Mouse (Mus musculus) adrenal gland, adult 2 months (tissue): ENCODE data around the gene Matk. TPM values are rescaled to one million over a fixed set of nuclear protein-coding genes. Genes with fewer than 3 reads are reported as not detected.

Source experiments
- DNase-seq: peaks from one replicate; pipeline ENCODE4 v3.0.0; 2021
- polyA plus RNA-seq: library from polyadenylated mRNA; depleted of rRNA; stranded (reverse); fragments of >200 nt; gene quantifications from 2 replicates; pipeline ENCODE4 v1.2.3, GENCODE M21; 2012
- total RNA-seq, 2 experiments: library from RNA; stranded (reverse); gene quantifications; 2 replicates each; pipeline ENCODE4 v1.2.3; 2021

Matk gene
- total and polyA plus RNA-seq, 3 experiments = 0.69 to 1.0 (median 0.73) TPM

- DNase-seq = no peak
Measured at GRCm38 (mm10) chr10:81286586-81286985, 33.9 kb downstream of the Matk start.

- DNase-seq = no peak
Measured at GRCm38 (mm10) chr10:81287513-81288157, 34.9 kb downstream of the Matk start.

- DNase-seq = no peak
Measured at GRCm38 (mm10) chr10:81288601-81289000, 35.9 kb downstream of the Matk start.

- peak; percentile 62 for DNase-seq
Measured at GRCm38 (mm10) chr10:81289278-81289677, 36.5 kb downstream of the Matk start.

GRCm38 (mm10) chr10:81289811-81290210 lies 37.1 kb downstream of the Matk start:
- no peak for DNase-seq

GRCm38 (mm10) chr10:81290698-81291460 lies 38.1 kb downstream of the Matk start:
- DNase-seq = no peak

- no peak for DNase-seq
Measured at GRCm38 (mm10) chr10:81291511-81292104, 38.9 kb downstream of the Matk start, which contains the start of gene Tjp3. Gene Tjp3 (minus strand): TSS chr10:81291581.

GRCm38 (mm10) chr10:81292554-81293333 lies 40.0 kb downstream of the Matk start, which contains the start of gene Pip5k1c:
Gene Pip5k1c (plus strand): TSS chr10:81292963.
- peak; percentile 100 for DNase-seq

- no peak for DNase-seq
Measured at GRCm38 (mm10) chr10:81293334-81294030, 40.7 kb downstream of the Matk start.

- no peak for DNase-seq
Measured at GRCm38 (mm10) chr10:81294442-81294841, 41.7 kb downstream of the Matk start.

GRCm38 (mm10) chr10:81295185-81295584 lies 42.5 kb downstream of the Matk start:
- no peak for DNase-seq

- no peak for DNase-seq
Measured at GRCm38 (mm10) chr10:81297246-81297645, 44.5 kb downstream of the Matk start.

GRCm38 (mm10) chr10:81297845-81298244 lies 45.1 kb downstream of the Matk start:
- peak; percentile 71 for DNase-seq

- DNase-seq = no peak
Measured at GRCm38 (mm10) chr10:81298369-81299100, 45.8 kb downstream of the Matk start.

GRCm38 (mm10) chr10:81299585-81300351 lies 47.0 kb downstream of the Matk start:
- no peak for DNase-seq

- DNase-seq = no peak
Measured at GRCm38 (mm10) chr10:81300352-81300907, 47.7 kb downstream of the Matk start.

- no peak for DNase-seq
Measured at GRCm38 (mm10) chr10:81301321-81301720, 48.6 kb downstream of the Matk start.

GRCm38 (mm10) chr10:81302288-81302687 lies 49.6 kb downstream of the Matk start:
- DNase-seq = peak; percentile 40

GRCm38 (mm10) chr10:81302781-81303218 lies 50.1 kb downstream of the Matk start:
- DNase-seq = peak; percentile 37

- DNase-seq = no peak
Measured at GRCm38 (mm10) chr10:81303258-81303657, 50.5 kb downstream of the Matk start.
